Mouse (Mus musculus) embryonic fibroblast, embryonic 13.5 days (primary cell): ENCODE results near the gene Aff3. TPM values are rescaled to one million over a fixed set of nuclear protein-coding genes. Genes with fewer than 3 reads are reported as not detected.
A peak's percentile ranks its signal among the peaks of the same experiment; 100 is the strongest.

Experiments
- H3K27ac ChIP-seq: 2 replicates; pipeline ENCODE4 v1.5.1; 2012; ENCODE audit warnings: low read length, control low read depth, inconsistent platforms; ENCODE audit not compliant: insufficient read depth
- H3K4me1 ChIP-seq: 2 replicates; pipeline ENCODE4 v1.6.1; 2011; ENCODE audit warnings: low read length; ENCODE audit not compliant: control insufficient read depth, insufficient read depth
- H3K4me3 ChIP-seq: 2 replicates; pipeline ENCODE4 v1.5.1; 2011; ENCODE audit warnings: mild to moderate bottlenecking, control low read depth, low read length; ENCODE audit not compliant: insufficient read depth
- CTCF ChIP-seq: IDR thresholded peaks from 2 replicates; pipeline ENCODE4 v1.5.1; 2011; ENCODE audit warnings: mild to moderate bottlenecking, control low read depth, low read length, moderate library complexity, borderline replicate concordance; ENCODE audit not compliant: insufficient read depth
- POLR2A ChIP-seq: IDR thresholded peaks from 2 replicates; pipeline ENCODE4 v1.6.1; 2011; ENCODE audit warnings: low read depth, mild to moderate bottlenecking, control low read depth, low read length, moderate library complexity
- polyA plus RNA-seq: library from polyadenylated mRNA; stranded (reverse); fragments of >200 nt; gene quantifications from 2 replicates; pipeline ENCODE4 v1.2.4, GENCODE M21; 2011; ENCODE audit warnings: low read depth; ENCODE audit not compliant: missing spikeins, insufficient read length

Aff3 gene
- polyA plus RNA-seq, 1 experiment: 20.0 TPM

GRCm38 (mm10) chr1:38324206-38324605 lies 340.5 kb downstream of the Aff3 start:
- Histone ChIP-seq H3K4me3 (no peak overlapping the region), H3K27ac (no peak overlapping the region), H3K4me1 (no peaks in the 10 kb centered on the region)
- TF ChIP-seq POLR2A (no peak), CTCF (no peak)

- Histone ChIP-seq H3K4me3 (no peak overlapping the region), H3K27ac (no peak overlapping the region), H3K4me1 (no peaks in the 10 kb centered on the region)
- TF ChIP-seq POLR2A (no peak), CTCF (no peak)
Observed at GRCm38 (mm10) chr1:38321861-38322260, 342.9 kb downstream of the Aff3 start.

GRCm38 (mm10) chr1:38320971-38321305 lies 343.8 kb downstream of the Aff3 start:
- Histone ChIP-seq H3K4me1 (no peaks in the 10 kb centered on the region), H3K4me3 (no peak overlapping the region), H3K27ac (no peak overlapping the region)
- TF ChIP-seq POLR2A (no peak), CTCF (no peak)

- Histone ChIP-seq H3K27ac (no peak overlapping the region), H3K4me1 (no peaks in the 10 kb centered on the region), H3K4me3 (no peak overlapping the region)
- TF ChIP-seq CTCF (no peak), POLR2A (no peak)
Observed at GRCm38 (mm10) chr1:38320126-38320970, 344.4 kb downstream of the Aff3 start.

- H3K4me1 ChIP-seq: no peaks in the 10 kb centered on the region
- no peak overlapping the region for H3K4me3 ChIP-seq
- no peak for TF ChIP-seq POLR2A
- TF ChIP-seq CTCF: no peak
- H3K27ac ChIP-seq: 0 out of 2 replicates have a peak overlapping the region, but pooled peaks have one; percentile 12
Observed at GRCm38 (mm10) chr1:38318614-38319013, 346.1 kb downstream of the Aff3 start.

GRCm38 (mm10) chr1:38315992-38316391 lies 348.8 kb downstream of the Aff3 start:
- Histone ChIP-seq H3K27ac (no peak overlapping the region), H3K4me3 (no peak overlapping the region), H3K4me1 (no peaks in the 10 kb centered on the region)
- TF ChIP-seq POLR2A (no peak), CTCF (no peak)

GRCm38 (mm10) chr1:38310496-38310895 lies 354.3 kb downstream of the Aff3 start:
- TF ChIP-seq CTCF (no peak), POLR2A (no peak)
- Histone ChIP-seq H3K4me1 (peaks cover 18% of the 10 kb centered on the region), H3K4me3 (no peak overlapping the region), H3K27ac (no peak overlapping the region)

- TF ChIP-seq CTCF: no peak
- Histone ChIP-seq H3K27ac (no peak overlapping the region), H3K4me3 (no peak overlapping the region), H3K4me1 (peaks cover 18% of the 10 kb centered on the region)
Observed at GRCm38 (mm10) chr1:38310076-38310475, 354.7 kb downstream of the Aff3 start.

GRCm38 (mm10) chr1:38309341-38309740 lies 355.4 kb downstream of the Aff3 start:
- TF ChIP-seq CTCF: no peak
- TF ChIP-seq POLR2A: no peak
- Histone ChIP-seq H3K4me1 (peaks cover 18% of the 10 kb centered on the region), H3K4me3 (no peak overlapping the region)

GRCm38 (mm10) chr1:38308705-38308996 lies 356.1 kb downstream of the Aff3 start:
- H3K4me3 ChIP-seq: no peak overlapping the region
- no peak overlapping the region for H3K27ac ChIP-seq
- peaks cover 18% of the 10 kb centered on the region for H3K4me1 ChIP-seq
- TF ChIP-seq CTCF: no peak
- TF ChIP-seq POLR2A: no peak

More at GRCm38 (mm10) chr1:38309341-38309740, 355.4 kb downstream of the Aff3 start:
- no peak overlapping the region for H3K27ac ChIP-seq
